Mouse (Mus musculus): Measurements from ENCODE around the gene Gna15. TPM values are rescaled to one million over a fixed set of nuclear protein-coding genes. Genes with fewer than 3 reads are reported as not detected.

Gna15 gene
- polyA plus RNA-seq (2017; shearing (Covaris generic)): 10 to 100 TPM; 29.2 to 77.3 TPM

GRCm38 (mm10) chr10:81524051-81524605 lies at the start of gene Gna15:
Gna15 (minus strand) TSS chr10:81524225.

GRCm38 (mm10) chr10:81559163-81559626 lies 35.2 kb upstream of the Gna15 start, which contains the start of gene Aes:
Aes (plus strand) TSS chr10:81559488.

DNA sequence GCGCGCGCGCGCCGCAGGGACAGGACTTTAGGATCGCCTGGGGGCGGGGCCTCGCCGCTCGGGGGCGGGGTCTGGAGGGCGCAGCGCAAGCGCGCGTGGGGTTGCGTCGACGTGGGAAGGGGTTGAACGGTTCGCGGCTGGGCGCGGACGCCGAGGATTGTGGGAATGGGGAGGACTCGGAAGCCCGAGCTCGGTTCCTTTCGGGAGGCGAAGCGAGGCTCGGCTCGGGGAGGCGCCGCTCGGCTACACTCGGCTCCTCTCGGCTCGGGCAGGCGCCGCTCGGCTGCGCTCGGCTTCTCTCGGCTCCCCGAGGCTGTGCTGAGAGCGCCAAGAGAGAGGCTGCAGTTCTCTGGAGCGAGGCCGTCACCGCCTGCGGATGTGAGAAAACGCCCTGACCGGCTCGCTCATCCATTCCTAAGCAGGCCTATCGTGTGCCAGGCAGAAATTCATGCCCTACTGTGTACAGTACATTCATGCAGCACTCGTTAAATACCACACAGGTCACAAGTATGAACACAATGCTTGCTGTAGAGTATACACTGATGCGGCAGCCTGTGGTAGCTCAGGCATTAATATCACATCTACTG lies 21.2 kb upstream of the Gna15 start, which contains the start of gene Gna11:
TSS of gene Gna11 (minus strand) at position 30 of the 587 bp plus-strand sequence.

GRCm38 (mm10) chr10:81500032-81500431 lies 24.0 kb downstream of the Gna15 start, which contains the start of gene S1pr4:
S1pr4 (minus strand) TSS chr10:81500132.

GRCm38 (mm10) chr10:81496264-81496901 lies 27.6 kb downstream of the Gna15 start, which contains the start of gene Ncln:
Ncln (minus strand) TSS chr10:81496392.

GRCm38 (mm10) chr10:81482533-81482889 lies 41.5 kb downstream of the Gna15 start, which contains the start of gene Celf5:
Celf5 (minus strand) TSS chr10:81482709.

DNA sequence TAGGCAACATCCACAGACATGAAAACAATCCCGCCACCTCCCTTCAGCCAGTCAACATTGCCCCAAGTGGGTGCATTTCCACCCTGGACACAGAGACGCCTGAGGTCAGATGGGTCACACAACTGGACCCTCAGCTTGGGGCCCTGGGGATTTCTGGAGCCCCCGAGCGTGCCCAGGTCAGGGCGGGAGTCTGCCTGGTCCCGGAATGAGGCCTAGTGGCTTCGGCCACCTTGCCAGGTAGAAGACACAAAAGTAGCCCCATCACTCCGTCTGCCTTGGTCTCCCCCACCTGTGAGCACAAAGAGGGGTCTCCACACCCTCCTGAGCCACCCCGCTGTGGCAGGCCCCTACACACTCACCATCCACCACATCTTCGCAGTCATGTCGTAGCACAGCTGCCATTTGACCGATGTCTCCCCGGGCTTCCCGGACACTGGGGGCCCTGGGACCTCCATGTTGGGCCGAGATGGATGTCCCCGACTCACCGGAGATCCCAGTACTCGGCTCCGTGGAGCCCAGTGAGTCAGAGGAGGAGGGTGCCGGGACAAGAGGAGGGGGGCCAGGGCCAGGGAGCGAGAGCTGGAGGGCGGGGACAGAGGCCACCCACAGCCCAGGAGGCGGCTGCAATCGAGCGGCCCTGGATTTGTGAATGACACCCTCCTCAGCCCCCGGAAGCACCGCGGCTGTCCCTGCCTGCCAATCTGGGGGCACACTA lies 68.7 kb downstream of the Gna15 start, which contains the start of gene Nfic:
TSS of gene Nfic (minus strand) at position 455 of the 715 bp plus-strand sequence.

Other genes starting within 250 kb of the Gna15 start
- 10 to 100 TPM in 1 of 2 experiments, 1 to 10 TPM in 1; 9.8 to 36.0 TPM for gene Tjp3, start 232.6 kb downstream of the Gna15 start, polyA plus RNA-seq (2017; shearing (Covaris generic))
- gene Pip5k1c, start 231.3 kb downstream of the Gna15 start, polyA plus RNA-seq (2017; shearing (Covaris generic)): 10 to 100 TPM; 67.4 to 88.0 TPM
- gene Cactin, start 203.1 kb downstream of the Gna15 start, polyA plus RNA-seq (2017; shearing (Covaris generic)): 10 to 100 TPM; 44.2 to 64.0 TPM
- gene Tbxa2r, start 195.5 kb downstream of the Gna15 start, polyA plus RNA-seq (2017; shearing (Covaris generic)): 10 to 100 TPM; 48.0 to 67.1 TPM
- gene Gipc3, start 181.0 kb downstream of the Gna15 start, polyA plus RNA-seq (2017; shearing (Covaris generic)): under 1 TPM; 0.05 to 0.08 TPM
- gene Hmg20b, start 173.7 kb downstream of the Gna15 start, polyA plus RNA-seq (2017; shearing (Covaris generic)): 10 to 100 TPM; 44.4 to 50.7 TPM
- 1 to 10 TPM; 3.7 to 4.0 TPM for gene Mfsd12, start 166.7 kb downstream of the Gna15 start, polyA plus RNA-seq (2017; shearing (Covaris generic))
- gene 4930404N11Rik, start 158.4 kb downstream of the Gna15 start, polyA plus RNA-seq (2017; shearing (Covaris generic)): 1 to 10 TPM in 1 of 2 experiments, under 1 TPM in 1; 0.68 to 1.5 TPM
- 10 to 100 TPM; 69.7 to 78.9 TPM for gene Fzr1, start 145.7 kb downstream of the Gna15 start, polyA plus RNA-seq (2017; shearing (Covaris generic))
- gene Dohh, start 139.8 kb downstream of the Gna15 start, polyA plus RNA-seq (2017; shearing (Covaris generic)): 10 to 100 TPM; 35.0 to 35.8 TPM
- gene Gm48551, start 139.8 kb downstream of the Gna15 start, polyA plus RNA-seq (2017; shearing (Covaris generic)): 1 to 10 TPM; 2.2 to 4.9 TPM
- 1 to 10 TPM; 1.1 to 1.6 TPM for gene Gm48552, start 135.2 kb downstream of the Gna15 start, polyA plus RNA-seq (2017; shearing (Covaris generic))
- 10 to 100 TPM in 1 of 2 experiments, 1 to 10 TPM in 1; 6.3 to 12.2 TPM for gene Smim24, start 131.2 kb downstream of the Gna15 start, polyA plus RNA-seq (2017; shearing (Covaris generic))
- gene Nfic, start 68.6 kb downstream of the Gna15 start, polyA plus RNA-seq (2017; shearing (Covaris generic)): 10 to 100 TPM; 14.8 to 22.7 TPM
- gene Celf5, start 41.5 kb downstream of the Gna15 start, polyA plus RNA-seq (2017; shearing (Covaris generic)): under 1 TPM; 0.14 to 0.73 TPM
- 10 to 100 TPM; 78.9 to 96.7 TPM for gene Ncln, start 27.8 kb downstream of the Gna15 start, polyA plus RNA-seq (2017; shearing (Covaris generic))
- 10 to 100 TPM; 64.8 to 91.5 TPM for gene S1pr4, start 24.1 kb downstream of the Gna15 start, polyA plus RNA-seq (2017; shearing (Covaris generic))
- gene Gna11, start 21.0 kb upstream of the Gna15 start, polyA plus RNA-seq (2017; shearing (Covaris generic)): 10 to 100 TPM; 18.6 to 21.0 TPM
- gene Aes, start 35.3 kb upstream of the Gna15 start, polyA plus RNA-seq (2017; shearing (Covaris generic)): 1,000 to 10,000 TPM; 1,214 to 1,244 TPM
- 1 to 10 TPM; 1.1 to 2.0 TPM for gene Tle2, start 50.3 kb upstream of the Gna15 start, polyA plus RNA-seq (2017; shearing (Covaris generic))
- gene Tle6, start 76.8 kb upstream of the Gna15 start, polyA plus RNA-seq (2017; shearing (Covaris generic)): under 1 TPM; 0.43 to 0.88 TPM
- 1 to 10 TPM in 1 of 2 experiments, under 1 TPM in 1; 0.72 to 3.1 TPM for gene BC025920, start 82.0 kb upstream of the Gna15 start, polyA plus RNA-seq (2017; shearing (Covaris generic))
- 10 to 100 TPM; 10.7 to 20.6 TPM for gene Sirt6, start 103.6 kb upstream of the Gna15 start, polyA plus RNA-seq (2017; shearing (Covaris generic))
- 1 to 10 TPM; 1.9 to 5.6 TPM for gene Ankrd24, start 104.3 kb upstream of the Gna15 start, polyA plus RNA-seq (2017; shearing (Covaris generic))
- gene Gm10778, start 124.8 kb upstream of the Gna15 start, polyA plus RNA-seq (2017; shearing (Covaris generic)): 1 to 10 TPM; 6.8 to 9.1 TPM
- 10 to 100 TPM; 17.2 to 21.1 TPM for gene Zfp433, start 180.6 kb upstream of the Gna15 start, polyA plus RNA-seq (2017; shearing (Covaris generic))
- 1 to 10 TPM; 7.1 to 8.2 TPM for gene Gm3055, start 246.9 kb upstream of the Gna15 start, polyA plus RNA-seq (2017; shearing (Covaris generic))

Measured in activated CD4-positive, CD25-positive, alpha-beta regulatory T cell (primary cell).